Mouse (Mus musculus): ENCODE data around the gene Col23a1. TPM values are rescaled to one million over a fixed set of nuclear protein-coding genes. Genes with fewer than 3 reads are reported as not detected.
"Not testable (repeated sequence)": the region's sequence is repeated elsewhere in the genome, so short reads cannot be mapped to it uniquely, and the experiment has no call there.

The Col23a1 gene
- polyA plus RNA-seq, 1 experiment, result 5.3 TPM

GRCm38 (mm10) chr11:51345481-51346465, 56.1 kb downstream of the Col23a1 start:
- no peak overlapping the region for H3K27ac ChIP-seq (ENCODE audit: insufficient read depth, low read length)
- H3K27me3 ChIP-seq (ENCODE audit: control insufficient read depth, insufficient read depth, low read length), result no peaks in the 10 kb centered on the region
- peak; percentile 38 to 67 for DNase-seq
- WGBS, result 23% methylated on average over 21 of the region's 21 CpGs
- no peak overlapping the region for H3K4me3 ChIP-seq (replicated peaks; ENCODE audit: insufficient read depth, low read depth, low read length)
- H3K4me1 ChIP-seq (ENCODE audit: control insufficient read depth, insufficient read depth, low read length), result peaks cover 19% of the 10 kb centered on the region
- TF ChIP-seq POLR2A (IDR thresholded peaks at IDR 0.05; ENCODE audit: borderline replicate concordance, insufficient read depth, low read length) (no peak), CTCF (IDR thresholded peaks at IDR 0.05; ENCODE audit: borderline replicate concordance, insufficient read depth, low read depth, low read length) (no peak)

- Histone ChIP-seq H3K27me3 (ENCODE audit: control insufficient read depth, insufficient read depth, low read length) (no peaks in the 10 kb centered on the region), H3K4me1 (ENCODE audit: control insufficient read depth, insufficient read depth, low read length) (peaks cover 19% of the 10 kb centered on the region), H3K27ac (ENCODE audit: insufficient read depth, low read length) (no peak overlapping the region), H3K4me3 (replicated peaks; ENCODE audit: insufficient read depth, low read depth, low read length) (no peak overlapping the region)
- no peak for DNase-seq
- WGBS, result 97% methylated on average over 2 of the region's 2 CpGs
- no peak for TF ChIP-seq POLR2A (IDR thresholded peaks at IDR 0.05; ENCODE audit: borderline replicate concordance, insufficient read depth, low read length)
- TF ChIP-seq CTCF (IDR thresholded peaks at IDR 0.05; ENCODE audit: borderline replicate concordance, insufficient read depth, low read depth, low read length), result no peak
These were observed 58.0 kb downstream of the Col23a1 start for GRCm38 (mm10) chr11:51347756-51348155.

- H3K27me3 ChIP-seq (ENCODE audit: control insufficient read depth, insufficient read depth, low read length), result no peaks in the 10 kb centered on the region
- TF ChIP-seq POLR2A (IDR thresholded peaks at IDR 0.05; ENCODE audit: borderline replicate concordance, insufficient read depth, low read length) (no peak), CTCF (IDR thresholded peaks at IDR 0.05; ENCODE audit: borderline replicate concordance, insufficient read depth, low read depth, low read length) (no peak)
- no peak overlapping the region for H3K4me3 ChIP-seq (replicated peaks; ENCODE audit: insufficient read depth, low read depth, low read length)
- no peak for DNase-seq
- H3K4me1 ChIP-seq (ENCODE audit: control insufficient read depth, insufficient read depth, low read length), result peaks cover 9% of the 10 kb centered on the region
- H3K27ac ChIP-seq (ENCODE audit: insufficient read depth, low read length), result no peak overlapping the region
These were observed 59.9 kb downstream of the Col23a1 start for GRCm38 (mm10) chr11:51349665-51350064.

- no peak overlapping the region for H3K4me3 ChIP-seq (replicated peaks; ENCODE audit: insufficient read depth, low read depth, low read length)
- TF ChIP-seq CTCF (IDR thresholded peaks at IDR 0.05; ENCODE audit: borderline replicate concordance, insufficient read depth, low read depth, low read length), result no peak
- no peak for TF ChIP-seq POLR2A (IDR thresholded peaks at IDR 0.05; ENCODE audit: borderline replicate concordance, insufficient read depth, low read length)
- DNase-seq, result no peak
- H3K27me3 ChIP-seq (ENCODE audit: control insufficient read depth, insufficient read depth, low read length), result no peaks in the 10 kb centered on the region
- 55% methylated on average over 9 of the region's 9 CpGs for WGBS
- no peak overlapping the region for H3K27ac ChIP-seq (ENCODE audit: insufficient read depth, low read length)
- peaks cover 2% of the 10 kb centered on the region for H3K4me1 ChIP-seq (ENCODE audit: control insufficient read depth, insufficient read depth, low read length)
These were observed 61.4 kb downstream of the Col23a1 start for GRCm38 (mm10) chr11:51351151-51351550.

- H3K4me3 ChIP-seq (replicated peaks; ENCODE audit: insufficient read depth, low read depth, low read length), result no peak overlapping the region
- TF ChIP-seq POLR2A (IDR thresholded peaks at IDR 0.05; ENCODE audit: borderline replicate concordance, insufficient read depth, low read length) (no peak), CTCF (IDR thresholded peaks at IDR 0.05; ENCODE audit: borderline replicate concordance, insufficient read depth, low read depth, low read length) (no peak)
- H3K27ac ChIP-seq (ENCODE audit: insufficient read depth, low read length), result no peak overlapping the region
- H3K27me3 ChIP-seq (ENCODE audit: control insufficient read depth, insufficient read depth, low read length), result no peaks in the 10 kb centered on the region
- no peaks in the 10 kb centered on the region for H3K4me1 ChIP-seq (ENCODE audit: control insufficient read depth, insufficient read depth, low read length)
- DNase-seq, result no peak
- WGBS, result 73% methylated on average over 5 of the region's 5 CpGs
These were observed 62.1 kb downstream of the Col23a1 start for GRCm38 (mm10) chr11:51351841-51352240.

GRCm38 (mm10) chr11:51353746-51354145, 64.0 kb downstream of the Col23a1 start:
- Histone ChIP-seq H3K4me1 (ENCODE audit: control insufficient read depth, insufficient read depth, low read length) (no peaks in the 10 kb centered on the region), H3K4me3 (replicated peaks; ENCODE audit: insufficient read depth, low read depth, low read length) (no peak overlapping the region), H3K27me3 (ENCODE audit: control insufficient read depth, insufficient read depth, low read length) (no peaks in the 10 kb centered on the region), H3K27ac (ENCODE audit: insufficient read depth, low read length) (no peak overlapping the region)
- TF ChIP-seq POLR2A (IDR thresholded peaks at IDR 0.05; ENCODE audit: borderline replicate concordance, insufficient read depth, low read length) (no peak), CTCF (IDR thresholded peaks at IDR 0.05; ENCODE audit: borderline replicate concordance, insufficient read depth, low read depth, low read length) (no peak)
- DNase-seq, result peak in 1 of 2 experiments; percentile 34
- WGBS, result 75% methylated on average over 5 of the region's 5 CpGs

- not testable (repeated sequence) for H3K27ac ChIP-seq (ENCODE audit: insufficient read depth, low read length); H3K27me3 ChIP-seq (ENCODE audit: control insufficient read depth, insufficient read depth, low read length); DNase-seq; H3K4me1 ChIP-seq (ENCODE audit: control insufficient read depth, insufficient read depth, low read length); H3K4me3 ChIP-seq (replicated peaks; ENCODE audit: insufficient read depth, low read depth, low read length)
- WGBS, result 92% methylated on average over 9 of the region's 9 CpGs
These were observed 69.3 kb downstream of the Col23a1 start for GRCm38 (mm10) chr11:51358981-51359380.

- 88% methylated on average over 5 of the region's 5 CpGs for WGBS
- Histone ChIP-seq H3K4me1 (ENCODE audit: control insufficient read depth, insufficient read depth, low read length) (no peaks in the 10 kb centered on the region), H3K4me3 (replicated peaks; ENCODE audit: insufficient read depth, low read depth, low read length) (no peak overlapping the region), H3K27me3 (ENCODE audit: control insufficient read depth, insufficient read depth, low read length) (no peaks in the 10 kb centered on the region), H3K27ac (ENCODE audit: insufficient read depth, low read length) (no peak overlapping the region)
- no peak for DNase-seq
- TF ChIP-seq CTCF (IDR thresholded peaks at IDR 0.05; ENCODE audit: borderline replicate concordance, insufficient read depth, low read depth, low read length), result no peak
- TF ChIP-seq POLR2A (IDR thresholded peaks at IDR 0.05; ENCODE audit: borderline replicate concordance, insufficient read depth, low read length), result no peak
These were observed 74.6 kb downstream of the Col23a1 start for GRCm38 (mm10) chr11:51364353-51364752.
